9 mouse cellular contexts compared by ENCODE assay signal in genomic region chr13:51378126-51378525, GRCm38 (mm10). TPM values are rescaled to one million over a fixed set of nuclear protein-coding genes. Genes with fewer than 3 reads are reported as not detected.
DNase-seq lines count a peak whose midpoint lies in the region; ATAC-seq and TF ChIP-seq lines count a peak whose summit lies in the region.
"Had no signal": no experiment of that assay in that cellular context is flagged by ENCODE, and none has a peak within 500 bp of the region (broad histone marks: within the 10 kb centered on the region; RNA-seq: fewer than 3 reads in every experiment).

No protein-coding gene starts in this region.

- no peak overlapping the region for H3K4me3 ChIP-seq in lung, embryonic 16.5 days (ENCODE audit: low read length)
- no peak overlapping the region for H3K4me3 ChIP-seq in lung, adult 2 months (replicated peaks; ENCODE audit: extremely low read depth, low read depth, low read length)
- peak overlapping the region; percentile 34 for H3K4me3 ChIP-seq in embryonic facial prominence, embryonic 10.5 days
- H3K4me3 ChIP-seq in intestine, embryonic 15.5 days (replicated peaks): no peak overlapping the region

- no peaks in the 10 kb centered on the region for H3K27me3 ChIP-seq in lung, embryonic 16.5 days (ENCODE audit: control insufficient read depth, insufficient read depth, low read depth, low read length)
- no peaks in the 10 kb centered on the region for H3K27me3 ChIP-seq in embryonic facial prominence, embryonic 10.5 days (replicated peaks; ENCODE audit: low read depth, poor library complexity, severe bottlenecking)
- H3K27me3 ChIP-seq in intestine, embryonic 15.5 days (replicated peaks): no peaks in the 10 kb centered on the region

- peak overlapping the region; percentile 83 for H3K27ac ChIP-seq in lung, embryonic 16.5 days (ENCODE audit: low read length)
- H3K27ac ChIP-seq in embryonic facial prominence, embryonic 10.5 days (replicated peaks): peak overlapping the region; percentile 86
- H3K27ac ChIP-seq in intestine, embryonic 15.5 days: no peak overlapping the region

- peak; percentile 45; the same call in 1 of the 2 replicates for ATAC-seq in lung, embryonic 16.5 days (ENCODE audit: low read depth)
- ATAC-seq in intestine, embryonic 15.5 days: peak; percentile 43; the same call in 1 of the 2 replicates

- DNase-seq in lung, adult 2 months: no peak
- DNase-seq in embryonic facial prominence, embryonic 10.5 days (ENCODE audit: low spot score): peak; percentile 70
- DNase-seq in retina, embryonic 14.5 days (ENCODE audit: low spot score): peak; percentile 51
- no peak for DNase-seq in adrenal gland, postnatal 10 days
- no peak for DNase-seq in right cerebral cortex, postnatal 36 days (ENCODE audit: low spot score in 2 of 2)
- DNase-seq: kidney, adult 9 months had no signal

- H3K4me2 ChIP-seq in lung, embryonic 16.5 days (ENCODE audit: low read depth, low read length): peak overlapping the region; percentile 26
- peak overlapping the region; percentile 31; the same call in 1 of the 2 replicates for H3K4me2 ChIP-seq in intestine, embryonic 15.5 days (replicated peaks)

- peaks cover 22% of the 10 kb centered on the region for H3K4me1 ChIP-seq in lung, embryonic 16.5 days (replicated peaks; ENCODE audit: control insufficient read depth, insufficient read depth, low read length)
- H3K4me1 ChIP-seq in lung, adult 2 months (ENCODE audit: control insufficient read depth, insufficient read depth, low read length): no peaks in the 10 kb centered on the region; the same call in 1 of the 2 replicates
- H3K4me1 ChIP-seq in embryonic facial prominence, embryonic 10.5 days: peaks cover 46% of the 10 kb centered on the region
- H3K4me1 ChIP-seq in intestine, embryonic 15.5 days (replicated peaks): peaks cover 15% of the 10 kb centered on the region

- no peak for TF ChIP-seq POLR2A in lung, adult 2 months (IDR thresholded peaks at IDR 0.05; ENCODE audit: borderline replicate concordance, extremely low read depth, low read depth, low read length)

- WGBS in lung, embryonic 16.5 days: 11% methylated on average over 4 of the region's 4 CpGs
- WGBS in lung, adult 2 months: 21% methylated on average over 4 of the region's 4 CpGs
- 28% methylated on average over 4 of the region's 4 CpGs for WGBS in embryonic facial prominence, embryonic 10.5 days
- 52% methylated on average over 4 of the region's 4 CpGs for WGBS in intestine, embryonic 15.5 days

- H3K9me3 ChIP-seq in lung, embryonic 16.5 days (ENCODE audit: control insufficient read depth, low read length): no peaks in the 10 kb centered on the region
- H3K9me3 ChIP-seq in embryonic facial prominence, embryonic 10.5 days: peaks cover 7% of the 10 kb centered on the region; the same call in 1 of the 2 replicates
- no peaks in the 10 kb centered on the region for H3K9me3 ChIP-seq in intestine, embryonic 15.5 days

- no peaks in the 10 kb centered on the region for H3K36me3 ChIP-seq in lung, embryonic 16.5 days (ENCODE audit: control insufficient read depth, insufficient read depth, low read length)
- no peaks in the 10 kb centered on the region; the same call in 1 of the 2 replicates for H3K36me3 ChIP-seq in embryonic facial prominence, embryonic 10.5 days (replicated peaks)
- no peaks in the 10 kb centered on the region for H3K36me3 ChIP-seq in intestine, embryonic 15.5 days

- TF ChIP-seq CTCF in lung, adult 2 months (IDR thresholded peaks at IDR 0.05; ENCODE audit: insufficient read depth, low read length): no peak

- 0 out of 2 replicates have a peak overlapping the region, but pooled peaks have one; percentile 15 for H3K9ac ChIP-seq in lung, embryonic 16.5 days (ENCODE audit: low read length)
- H3K9ac ChIP-seq in intestine, embryonic 15.5 days: no peak overlapping the region; the same call in 1 of the 2 replicates

RNA-seq across cellular contexts. Expression of gene S1pr3, which starts 30.3 kb away (rescaled TPM):
- polyA plus RNA-seq in lung, embryonic 16.5 days (2015; fragmentation: Nextera tagmentation; extraction: Ambion mirVana): 109 and 117 TPM in 2 replicates
- 38.6 and 51.1 TPM in 2 replicates for polyA plus RNA-seq in lung, adult 2 months (2012; rRNA removed)
- polyA plus RNA-seq in embryonic facial prominence, embryonic 10.5 days (2016; fragmentation: Nextera tagmentation; extraction: Ambion mirVana): 50.4 and 67.6 TPM in 2 replicates
- polyA plus RNA-seq in intestine, embryonic 15.5 days (2015; fragmentation: Nextera tagmentation; extraction: Ambion mirVana): 42.3 and 46.6 TPM in 2 replicates
- 10 to 100 TPM; 19.9 to 22.4 TPM for total RNA-seq in adrenal gland, postnatal 10 days (2021)
- total RNA-seq: monocyte, adult 5-6 weeks had no signal

Comparison
In these comparisons a context has a peak if more than half of its experiments do, and no peak if none do; other contexts are left out.
1. DNase-seq: peak in embryonic facial prominence, embryonic 10.5 days (single experiment) and retina, embryonic 14.5 days (single experiment); none in lung, adult 2 months (single experiment), adrenal gland, postnatal 10 days (single experiment) and right cerebral cortex, postnatal 36 days (0 of 2).